Mouse (Mus musculus) stomach, embryonic 16.5 days (tissue): ENCODE measurements around the gene Mycn. TPM values are rescaled to one million over a fixed set of nuclear protein-coding genes. Genes with fewer than 3 reads are reported as not detected.

Experiments
- ATAC-seq: fragments of 200-750 bp; cut with Nextera tagmentation; 2 replicates; pipeline ENCODE4 v1.8.0; 2017; ENCODE audit warnings: moderate number of reproducible peaks, moderate TSS enrichment; ENCODE audit not compliant: insufficient read depth, low FRiP score
- H3K27ac ChIP-seq: fragments of 300-500 bp; sonication (generic); 2 replicates; pipeline ENCODE4 v1.5.1; 2014; ENCODE audit warnings: low read length
- H3K27me3 ChIP-seq: fragments of 300-500 bp; sonication (generic); 2 replicates; pipeline ENCODE4 v1.6.1; 2014; ENCODE audit warnings: low read length, control low read depth, mixed read lengths; ENCODE audit not compliant: control insufficient read depth, insufficient read depth
- H3K36me3 ChIP-seq: fragments of 300-500 bp; sonication (generic); 2 replicates; pipeline ENCODE4 v1.6.1; 2014; ENCODE audit warnings: low read length; ENCODE audit not compliant: control insufficient read depth, insufficient read depth
- H3K4me1 ChIP-seq: fragments of 300-500 bp; sonication (generic); 2 replicates; pipeline ENCODE4 v1.6.1; 2014; ENCODE audit warnings: low read length, control low read depth, mixed read lengths; ENCODE audit not compliant: control insufficient read depth, insufficient read depth
- H3K4me2 ChIP-seq: fragments of 300-500 bp; sonication (generic); 2 replicates; pipeline ENCODE4 v1.6.1; 2014; ENCODE audit warnings: low read depth, low read length, mixed read lengths
- H3K4me3 ChIP-seq: fragments of 300-500 bp; sonication (generic); replicated peaks from 2 replicates; pipeline ENCODE4 v1.5.1; 2014; ENCODE audit warnings: mild to moderate bottlenecking, low read length
- H3K9ac ChIP-seq: fragments of 300-500 bp; sonication (generic); 2 replicates; pipeline ENCODE4 v1.6.1; 2014; ENCODE audit warnings: low read length
- H3K9me3 ChIP-seq: fragments of 300-500 bp; sonication (generic); replicated peaks from 2 replicates; pipeline ENCODE4 v1.6.1; 2016; ENCODE audit warnings: low read length, control low read depth; ENCODE audit not compliant: control insufficient read depth
- WGBS: fragments of 180-500 bp; shearing (Covaris S2); extraction: QIAGEN DNeasy Blood & Tissue Kit; methylation state at CpG from one replicate; pipeline ENCODE4 v1.1.7; 2014; 5-methylcytosine and 5-hydroxymethylcytosine counted together
- polyA plus RNA-seq: library from polyadenylated mRNA; unstranded; fragments of >200 nt; fragmentation: Nextera tagmentation; extraction: Ambion mirVana; gene quantifications from 2 replicates; pipeline ENCODE4 v1.2.1, GENCODE M21; 2015

Mycn gene
- polyA plus RNA-seq, 1 experiment from 2014 or later = 26.5 TPM

- Histone ChIP-seq H3K4me2 (no peak overlapping the region), H3K36me3 (no peaks in the 10 kb centered on the region), H3K27ac (no peak overlapping the region), H3K4me1 (no peaks in the 10 kb centered on the region), H3K9ac (no peak overlapping the region), H3K4me3 (no peak overlapping the region), H3K9me3 (no peaks in the 10 kb centered on the region), H3K27me3 (no peaks in the 10 kb centered on the region)
- ATAC-seq = no peak
- WGBS = 66% methylated on average over 15 of the region's 15 CpGs
These were observed 55.4 kb downstream of the Mycn start for GRCm38 (mm10) chr12:12886191-12886889.
